Mouse (Mus musculus): Measurements from ENCODE around the gene Sobp. TPM values are rescaled to one million over a fixed set of nuclear protein-coding genes. Genes with fewer than 3 reads are reported as not detected.
A peak's percentile ranks its signal among the peaks of the same experiment; 100 is the strongest.

Sobp gene
- polyA plus RNA-seq, 1 experiment from 2014 or later, result 8.9 TPM

DNA sequence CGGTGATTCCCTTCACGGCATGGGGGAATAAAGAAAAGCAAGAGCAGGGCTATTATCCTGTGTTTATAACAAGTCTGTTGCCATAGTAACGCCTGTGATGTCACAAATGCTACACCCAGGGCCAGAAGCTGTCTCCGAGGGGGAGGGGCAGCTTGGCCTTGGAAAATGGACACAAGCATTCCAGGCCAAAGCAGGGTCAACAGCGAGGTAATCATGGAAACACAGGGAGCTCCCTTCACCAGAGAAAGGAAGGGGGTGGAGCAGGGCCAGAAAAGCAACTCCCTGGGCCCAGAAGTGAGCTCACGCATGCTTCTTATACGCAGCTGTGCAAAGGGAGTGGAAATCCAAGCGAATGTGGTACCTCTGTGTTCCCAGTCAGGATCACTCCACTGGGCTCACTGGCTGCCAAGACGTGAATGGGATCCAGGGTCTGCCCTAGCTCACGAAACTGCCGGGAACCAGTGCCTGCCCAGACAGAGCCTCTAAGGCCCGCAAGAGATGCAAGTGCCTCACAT, 19.2 kb downstream of the Sobp start:
- peak overlapping the region; percentile 88 for H3K27ac ChIP-seq
- H3K27me3 ChIP-seq, result no peaks in the 10 kb centered on the region
- H3K9me3 ChIP-seq, result no peaks in the 10 kb centered on the region
- peaks cover 31% of the 10 kb centered on the region for H3K4me1 ChIP-seq
- H3K9ac ChIP-seq, result 0 out of 2 replicates have a peak overlapping the region, but pooled peaks have one; percentile 17
- WGBS, result 9% methylated on average over 12 of the region's 12 CpGs
- peaks cover 11% of the 10 kb centered on the region; the same call in 1 of the 2 replicates for H3K36me3 ChIP-seq (replicated peaks)
- peak overlapping the region; percentile 44 for H3K4me2 ChIP-seq
- ATAC-seq (ENCODE audit: low FRiP score), result peak; percentile 89
- no peak overlapping the region; the same call in 1 of the 2 replicates for H3K4me3 ChIP-seq (replicated peaks)

GRCm38 (mm10) chr10:43152643-43153042, 21.7 kb downstream of the Sobp start:
- H3K27ac ChIP-seq, result no peak overlapping the region
- no peak overlapping the region for H3K9ac ChIP-seq
- 87% methylated on average over 8 of the region's 8 CpGs for WGBS
- H3K4me2 ChIP-seq, result no peak overlapping the region
- no peak for ATAC-seq (ENCODE audit: low FRiP score)
- no peak overlapping the region for H3K4me3 ChIP-seq (replicated peaks)
- H3K4me1 ChIP-seq, result peaks cover 25% of the 10 kb centered on the region
- no peaks in the 10 kb centered on the region for H3K27me3 ChIP-seq
- peaks cover 8% of the 10 kb centered on the region; the same call in 1 of the 2 replicates for H3K36me3 ChIP-seq (replicated peaks)
- H3K9me3 ChIP-seq, result no peaks in the 10 kb centered on the region

DNA sequence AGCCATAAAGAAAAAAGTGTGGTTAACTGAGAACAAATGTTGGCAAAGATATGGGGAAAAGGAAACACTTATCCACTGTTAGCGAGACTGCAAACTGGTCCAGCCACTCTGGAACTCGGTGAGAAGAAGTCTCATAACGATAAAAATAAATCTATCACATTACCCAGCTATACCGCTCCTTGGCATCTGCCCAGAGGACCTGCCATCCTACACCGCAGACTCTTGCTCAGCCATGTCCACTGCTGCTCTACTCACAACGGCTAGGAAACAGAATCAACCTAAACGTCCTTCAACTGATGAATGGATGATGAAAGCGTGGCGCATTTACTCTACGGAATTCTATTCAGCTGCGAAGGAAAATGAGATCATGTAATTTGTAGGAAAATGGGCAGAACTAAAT, 25.9 kb downstream of the Sobp start:
- ATAC-seq (ENCODE audit: low FRiP score), result no peak
- Histone ChIP-seq H3K9me3 (no peaks in the 10 kb centered on the region), H3K9ac (no peak overlapping the region), H3K4me2 (no peak overlapping the region), H3K36me3 (replicated peaks) (peaks cover 8% of the 10 kb centered on the region; the same call in 1 of the 2 replicates), H3K27me3 (no peaks in the 10 kb centered on the region), H3K4me3 (replicated peaks) (no peak overlapping the region), H3K4me1 (peaks cover 1% of the 10 kb centered on the region), H3K27ac (no peak overlapping the region)
- 88% methylated on average over 11 of the region's 11 CpGs for WGBS

- no peak overlapping the region for H3K27ac ChIP-seq
- no peaks in the 10 kb centered on the region for H3K27me3 ChIP-seq
- no peaks in the 10 kb centered on the region for H3K4me1 ChIP-seq
- H3K9ac ChIP-seq, result no peak overlapping the region
- WGBS, result 91% methylated on average over 9 of the region's 9 CpGs
- no peaks in the 10 kb centered on the region for H3K9me3 ChIP-seq
- H3K4me3 ChIP-seq (replicated peaks), result no peak overlapping the region
- no peaks in the 10 kb centered on the region; the same call in 1 of the 2 replicates for H3K36me3 ChIP-seq (replicated peaks)
- no peak for ATAC-seq (ENCODE audit: low FRiP score)
- no peak overlapping the region for H3K4me2 ChIP-seq
Measured at GRCm38 (mm10) chr10:43143173-43143572, 31.2 kb downstream of the Sobp start.

GRCm38 (mm10) chr10:43134027-43134426, 40.3 kb downstream of the Sobp start:
- peaks cover 7% of the 10 kb centered on the region; the same call in 1 of the 2 replicates for H3K4me1 ChIP-seq
- no peak overlapping the region for H3K4me3 ChIP-seq (replicated peaks)
- peaks cover 6% of the 10 kb centered on the region; the same call in 1 of the 2 replicates for H3K36me3 ChIP-seq (replicated peaks)
- 0 out of 2 replicates have a peak, but pooled peaks cover 2% of the 10 kb centered on the region for H3K9me3 ChIP-seq
- no peaks in the 10 kb centered on the region for H3K27me3 ChIP-seq
- no peak overlapping the region for H3K9ac ChIP-seq
- no peak for ATAC-seq (ENCODE audit: low FRiP score)
- no peak overlapping the region for H3K27ac ChIP-seq
- 93% methylated on average over 11 of the region's 11 CpGs for WGBS
- no peak overlapping the region for H3K4me2 ChIP-seq

- 68% methylated on average over 3 of the region's 3 CpGs for whole genome bisulfite sequencing
- no peaks in the 10 kb centered on the region for H3K9me3 ChIP-seq
Measured at GRCm38 (mm10) chr10:43128750-43129149, 45.6 kb downstream of the Sobp start.

DNA sequence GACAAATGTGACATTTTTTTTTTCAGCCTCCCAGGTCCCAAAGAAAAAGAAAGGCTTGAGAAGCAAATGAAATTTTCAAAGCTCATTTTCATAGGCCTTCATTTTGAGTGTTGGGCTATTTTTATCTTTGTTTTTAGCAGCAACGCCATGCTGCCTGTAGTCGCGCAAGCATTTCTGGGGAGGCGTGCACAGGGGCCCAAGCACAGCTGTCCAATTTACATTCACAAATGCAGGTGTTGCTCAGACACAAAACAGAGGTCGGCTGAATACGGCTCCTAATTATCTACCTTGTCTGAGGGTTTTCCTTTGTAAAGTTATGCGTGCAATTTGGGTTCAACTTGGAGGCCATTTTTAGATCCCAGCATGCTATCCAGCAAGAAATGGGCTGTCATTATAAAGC, 49.8 kb downstream of the Sobp start:
- no peak for ATAC-seq (ENCODE audit: low FRiP score)
- H3K9ac ChIP-seq, result no peak overlapping the region
- no peak overlapping the region for H3K27ac ChIP-seq
- H3K4me1 ChIP-seq, result peaks cover 35% of the 10 kb centered on the region
- no peak overlapping the region for H3K4me3 ChIP-seq (replicated peaks)
- WGBS, result 41% methylated on average over 7 of the region's 7 CpGs
- no peaks in the 10 kb centered on the region for H3K9me3 ChIP-seq
- no peaks in the 10 kb centered on the region for H3K27me3 ChIP-seq
- H3K36me3 ChIP-seq (replicated peaks), result no peaks in the 10 kb centered on the region
- H3K4me2 ChIP-seq, result no peak overlapping the region

More at GRCm38 (mm10) chr10:43128750-43129149, 45.6 kb downstream of the Sobp start:
- no peaks in the 10 kb centered on the region for H3K36me3 ChIP-seq (replicated peaks)
- peaks cover 31% of the 10 kb centered on the region for H3K4me1 ChIP-seq
- H3K27me3 ChIP-seq, result no peaks in the 10 kb centered on the region
- peak overlapping the region; percentile 8; the same call in 1 of the 2 replicates for H3K27ac ChIP-seq
- no peak for ATAC-seq (ENCODE audit: low FRiP score)
- no peak overlapping the region for H3K4me2 ChIP-seq
- no peak overlapping the region for H3K9ac ChIP-seq
- no peak overlapping the region for H3K4me3 ChIP-seq (replicated peaks)

DNA sequence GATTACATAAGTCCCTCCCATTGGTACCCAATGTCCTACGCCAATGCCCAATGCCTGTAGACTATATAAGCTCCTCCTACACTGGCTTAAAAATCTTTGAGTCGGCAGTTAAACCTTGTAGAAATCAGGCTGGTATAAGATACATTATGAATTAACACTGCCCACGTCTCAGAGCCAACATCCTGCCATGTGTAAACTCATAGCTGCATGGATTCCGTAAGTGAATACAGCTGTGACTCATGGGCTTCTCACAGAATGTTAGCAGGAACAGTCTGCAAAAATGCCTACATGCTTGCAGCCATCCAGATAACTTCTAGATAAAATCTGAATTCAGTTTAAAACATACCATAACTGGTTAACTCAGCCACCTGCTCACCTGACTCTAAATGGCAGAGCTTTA, 50.2 kb downstream of the Sobp start:
- H3K27ac ChIP-seq, result no peak overlapping the region
- WGBS, result 83% methylated on average over 4 of the region's 4 CpGs
- H3K4me1 ChIP-seq, result peaks cover 35% of the 10 kb centered on the region

GRCm38 (mm10) chr10:43123422-43123821, 50.9 kb downstream of the Sobp start:
- Histone ChIP-seq H3K4me1 (peaks cover 28% of the 10 kb centered on the region), H3K4me2 (no peak overlapping the region), H3K36me3 (replicated peaks) (no peaks in the 10 kb centered on the region), H3K27me3 (no peaks in the 10 kb centered on the region), H3K9ac (no peak overlapping the region), H3K27ac (no peak overlapping the region), H3K4me3 (replicated peaks) (no peak overlapping the region), H3K9me3 (no peaks in the 10 kb centered on the region)
- WGBS, result 91% methylated on average over 6 of the region's 6 CpGs
- no peak for ATAC-seq (ENCODE audit: low FRiP score)

More for the DNA sequence above, 50.2 kb downstream of the Sobp start:
- no peak for ATAC-seq (ENCODE audit: low FRiP score)
- Histone ChIP-seq H3K9ac (no peak overlapping the region), H3K4me3 (replicated peaks) (no peak overlapping the region), H3K36me3 (replicated peaks) (no peaks in the 10 kb centered on the region), H3K9me3 (no peaks in the 10 kb centered on the region), H3K4me2 (no peak overlapping the region), H3K27me3 (no peaks in the 10 kb centered on the region)

GRCm38 (mm10) chr10:43120688-43121450, 53.5 kb downstream of the Sobp start:
- Histone ChIP-seq H3K4me3 (replicated peaks) (no peak overlapping the region), H3K36me3 (replicated peaks) (no peaks in the 10 kb centered on the region), H3K27ac (0 out of 2 replicates have a peak overlapping the region, but pooled peaks have one; percentile 42), H3K9ac (no peak overlapping the region), H3K4me2 (no peak overlapping the region), H3K27me3 (no peaks in the 10 kb centered on the region), H3K9me3 (no peaks in the 10 kb centered on the region), H3K4me1 (peaks cover 29% of the 10 kb centered on the region)
- 30% methylated on average over 8 of the region's 8 CpGs for WGBS
- ATAC-seq (ENCODE audit: low FRiP score), result peak; percentile 14; the same call in 1 of the 2 replicates

DNA sequence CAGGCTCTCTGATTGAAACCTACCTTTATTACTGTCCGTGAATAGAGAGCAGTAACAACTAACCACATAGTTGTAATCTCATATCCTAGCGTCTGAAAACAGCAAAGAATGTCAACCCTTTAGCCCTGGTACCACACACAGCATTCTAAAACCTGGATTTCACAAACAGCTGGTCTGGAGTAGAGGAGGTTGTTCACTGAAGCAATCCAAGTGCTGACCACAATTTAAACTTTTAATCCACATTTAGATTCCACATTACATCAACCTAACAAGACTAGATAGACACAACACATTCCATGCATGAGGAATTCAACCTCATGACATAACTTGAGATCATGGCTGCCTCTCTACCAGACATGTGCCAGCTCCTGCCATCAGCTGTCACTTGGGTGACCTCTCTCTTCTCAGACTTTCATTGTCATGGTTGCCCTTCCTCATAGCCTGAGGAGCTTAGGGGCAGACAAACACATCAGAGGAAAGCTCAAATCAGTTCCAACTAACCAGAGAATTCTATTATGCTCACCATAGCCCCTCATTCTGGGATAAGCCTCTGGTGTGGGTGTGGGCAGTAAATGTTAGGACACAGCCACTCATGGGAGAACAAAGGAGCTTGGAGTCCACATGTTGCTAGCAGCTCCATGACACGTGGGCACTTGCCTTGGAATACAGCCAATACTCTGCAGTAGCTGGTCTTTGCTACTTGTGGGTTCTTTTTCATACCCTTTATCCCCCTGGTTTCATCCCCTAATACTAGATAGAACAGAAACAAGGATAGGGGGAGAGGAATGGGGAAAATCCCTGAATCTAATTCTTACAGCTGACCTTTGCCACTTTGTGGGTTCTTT, 58.0 kb downstream of the Sobp start:
- Histone ChIP-seq H3K27ac (no peak overlapping the region), H3K9me3 (no peaks in the 10 kb centered on the region), H3K27me3 (no peaks in the 10 kb centered on the region), H3K9ac (no peak overlapping the region), H3K4me1 (peaks cover 31% of the 10 kb centered on the region), H3K4me3 (replicated peaks) (no peak overlapping the region), H3K36me3 (replicated peaks) (no peaks in the 10 kb centered on the region), H3K4me2 (no peak overlapping the region)
- ATAC-seq (ENCODE audit: low FRiP score), result no peak; the same call in 1 of the 2 replicates
- 69% methylated on average over 3 of the region's 3 CpGs for WGBS

DNA sequence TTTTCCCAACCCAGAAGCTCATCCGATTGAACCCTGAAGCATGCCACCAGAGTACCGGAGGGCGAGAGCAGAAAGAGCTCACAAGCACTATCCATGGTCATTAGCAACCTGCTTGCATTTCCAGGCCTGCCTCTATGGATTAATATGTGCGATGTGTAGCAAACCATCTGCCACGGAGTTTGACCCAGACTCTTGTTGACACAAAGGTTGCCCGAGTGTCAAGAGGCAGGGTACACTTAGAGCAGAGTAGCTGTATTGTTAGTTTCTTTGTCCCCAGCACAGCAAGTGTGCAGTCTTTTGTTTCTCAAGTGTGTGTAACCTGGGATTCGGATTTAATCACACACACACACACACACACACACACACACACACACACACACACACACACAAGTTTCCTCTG, 62.0 kb downstream of the Sobp start:
- Histone ChIP-seq H3K27me3 (peaks cover 11% of the 10 kb centered on the region; the same call in 1 of the 2 replicates), H3K36me3 (replicated peaks) (no peaks in the 10 kb centered on the region), H3K9ac (no peak overlapping the region), H3K9me3 (no peaks in the 10 kb centered on the region), H3K27ac (no peak overlapping the region), H3K4me2 (no peak overlapping the region), H3K4me1 (peaks cover 26% of the 10 kb centered on the region), H3K4me3 (replicated peaks) (no peak overlapping the region)
- 42% methylated on average over 7 of the region's 7 CpGs for WGBS
- ATAC-seq (ENCODE audit: low FRiP score), result no peak; the same call in 1 of the 2 replicates

Measured in forebrain, embryonic 12.5 days (tissue).